ENCODE assay signal across 27 mouse cellular contexts in the genomic region with DNA sequence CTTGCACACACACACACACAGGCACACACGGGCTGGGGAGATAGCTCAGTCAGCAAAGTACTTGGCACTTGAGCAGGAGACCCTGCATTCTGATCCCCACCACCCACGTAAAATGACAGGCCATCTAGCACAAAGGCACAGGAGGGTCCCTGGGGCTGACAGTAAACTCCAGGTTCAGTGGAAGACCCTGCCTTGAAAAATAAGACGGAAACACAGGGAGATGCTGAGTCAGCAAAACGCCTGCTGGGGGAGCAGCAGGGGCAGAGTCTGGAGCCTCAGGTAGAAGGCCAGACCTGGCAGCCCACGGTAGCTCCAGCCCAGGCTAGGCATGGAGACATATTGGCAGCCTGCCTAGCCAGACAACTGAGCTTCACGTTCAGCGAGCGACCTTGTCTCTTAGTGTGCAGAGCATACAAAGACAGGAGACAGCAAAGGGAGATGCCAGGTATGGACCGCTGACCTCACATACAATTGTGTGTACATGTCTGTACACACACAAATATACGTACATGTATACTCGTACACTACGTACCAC. TPM values are rescaled to one million over a fixed set of nuclear protein-coding genes. Genes with fewer than 3 reads are reported as not detected.
DNase-seq lines count a peak whose midpoint lies in the region; ATAC-seq lines count a peak whose summit lies in the region.
"Had no signal": no experiment of that assay in that cellular context is flagged by ENCODE, and none has a peak within 500 bp of the region (broad histone marks: within the 10 kb centered on the region; RNA-seq: fewer than 3 reads in every experiment).

No protein-coding gene starts in this region.

- H3K9me3 ChIP-seq in hindbrain, embryonic 13.5 days: no peaks in the 10 kb centered on the region
- H3K9me3 ChIP-seq in hindbrain, embryonic 10.5 days: no peaks in the 10 kb centered on the region
- H3K9me3 ChIP-seq in midbrain, embryonic 16.5 days (replicated peaks; ENCODE audit: control insufficient read depth, low read length, poor library complexity, severe bottlenecking): no peaks in the 10 kb centered on the region
- H3K9me3 ChIP-seq in midbrain, embryonic 13.5 days: no peaks in the 10 kb centered on the region
- H3K9me3 ChIP-seq: limb, embryonic 15.5 days; liver, embryonic 15.5 days; lung, embryonic 15.5 days; midbrain, embryonic 12.5 days; neural tube, embryonic 12.5 days had no signal

- peak overlapping the region; percentile 44 for H3K27ac ChIP-seq in hindbrain, embryonic 13.5 days
- H3K27ac ChIP-seq in hindbrain, embryonic 10.5 days: no peak overlapping the region
- peak overlapping the region; percentile 23; the same call in 1 of the 2 replicates for H3K27ac ChIP-seq in midbrain, embryonic 16.5 days (ENCODE audit: low read length)
- no peak overlapping the region for H3K27ac ChIP-seq in midbrain, embryonic 13.5 days
- H3K27ac ChIP-seq: kidney, postnatal 0 days; limb, embryonic 15.5 days; liver, embryonic 15.5 days; midbrain, embryonic 12.5 days; neural tube, embryonic 12.5 days; stomach, postnatal 0 days had no signal

- no peak for ATAC-seq in hindbrain, embryonic 13.5 days (ENCODE audit: low FRiP score)
- no peak for ATAC-seq in midbrain, embryonic 16.5 days
- ATAC-seq in midbrain, embryonic 13.5 days: no peak
- ATAC-seq: intestine, embryonic 16.5 days had no signal

- no peaks in the 10 kb centered on the region for H3K36me3 ChIP-seq in hindbrain, embryonic 13.5 days
- H3K36me3 ChIP-seq in hindbrain, embryonic 10.5 days: peaks cover 31% of the 10 kb centered on the region
- H3K36me3 ChIP-seq in midbrain, embryonic 16.5 days (ENCODE audit: control insufficient read depth, insufficient read depth, low read length): no peaks in the 10 kb centered on the region
- no peaks in the 10 kb centered on the region for H3K36me3 ChIP-seq in midbrain, embryonic 13.5 days
- H3K36me3 ChIP-seq: limb, embryonic 15.5 days; liver, embryonic 15.5 days; lung, embryonic 15.5 days; midbrain, embryonic 12.5 days; neural tube, embryonic 12.5 days had no signal

- no peaks in the 10 kb centered on the region for H3K27me3 ChIP-seq in hindbrain, embryonic 13.5 days
- no peaks in the 10 kb centered on the region for H3K27me3 ChIP-seq in hindbrain, embryonic 10.5 days (ENCODE audit: insufficient read depth, poor library complexity, severe bottlenecking)
- no peaks in the 10 kb centered on the region for H3K27me3 ChIP-seq in midbrain, embryonic 16.5 days (ENCODE audit: control insufficient read depth, insufficient read depth, low read depth, low read length)
- no peaks in the 10 kb centered on the region for H3K27me3 ChIP-seq in midbrain, embryonic 13.5 days
- H3K27me3 ChIP-seq: limb, embryonic 15.5 days; liver, embryonic 15.5 days; lung, embryonic 15.5 days; midbrain, embryonic 12.5 days; neural tube, embryonic 12.5 days had no signal

- DNase-seq in cerebellum, postnatal 14 days: peak; percentile 46 to 59
- DNase-seq in cerebellum, postnatal 36 days: no peak
- DNase-seq in hindbrain, embryonic 10.5 days (ENCODE audit: low spot score): no peak
- DNase-seq in brain, adult 2 months (ENCODE audit: low read depth, low spot score): peak; percentile 34
- DNase-seq: adrenal gland, postnatal 25 days; cerebellum, adult 2 months; gastrocnemius, postnatal 36 days; heart, adult 18-20 months; heart, postnatal 36 days; kidney, adult 8-10 months; kidney, postnatal 4 days; right cerebral cortex, postnatal 4 days; thymus, adult 18-20 months; thymus, postnatal 25 days had no signal

- no peak overlapping the region for H3K4me3 ChIP-seq in hindbrain, embryonic 13.5 days
- no peak overlapping the region for H3K4me3 ChIP-seq in hindbrain, embryonic 10.5 days
- H3K4me3 ChIP-seq in midbrain, embryonic 16.5 days (ENCODE audit: low read depth, low read length): no peak overlapping the region
- no peak overlapping the region for H3K4me3 ChIP-seq in midbrain, embryonic 13.5 days (replicated peaks)
- H3K4me3 ChIP-seq: erythroblast, embryonic 14.5 days; limb, embryonic 15.5 days; liver, embryonic 15.5 days; lung, embryonic 15.5 days; midbrain, embryonic 12.5 days; neural tube, embryonic 12.5 days had no signal

- peaks cover 79% of the 10 kb centered on the region for H3K4me1 ChIP-seq in hindbrain, embryonic 13.5 days (replicated peaks)
- peaks cover 63% of the 10 kb centered on the region for H3K4me1 ChIP-seq in hindbrain, embryonic 10.5 days (replicated peaks)
- peaks cover 40% of the 10 kb centered on the region for H3K4me1 ChIP-seq in midbrain, embryonic 16.5 days (ENCODE audit: control insufficient read depth, insufficient read depth, low read length)
- H3K4me1 ChIP-seq in midbrain, embryonic 13.5 days (replicated peaks): peaks cover 66% of the 10 kb centered on the region

- no peak overlapping the region for H3K9ac ChIP-seq in hindbrain, embryonic 13.5 days
- no peak overlapping the region for H3K9ac ChIP-seq in midbrain, embryonic 16.5 days (ENCODE audit: low read depth, low read length)
- no peak overlapping the region for H3K9ac ChIP-seq in midbrain, embryonic 13.5 days (replicated peaks)
- H3K9ac ChIP-seq: limb, embryonic 15.5 days; liver, embryonic 15.5 days; lung, embryonic 15.5 days; midbrain, embryonic 12.5 days; neural tube, embryonic 12.5 days had no signal

- no peak overlapping the region for H3K4me2 ChIP-seq in hindbrain, embryonic 13.5 days
- H3K4me2 ChIP-seq in midbrain, embryonic 16.5 days (ENCODE audit: low read length): no peak overlapping the region
- H3K4me2 ChIP-seq in midbrain, embryonic 13.5 days (replicated peaks): no peak overlapping the region
- H3K4me2 ChIP-seq: heart, embryonic 11.5 days; limb, embryonic 15.5 days; liver, embryonic 15.5 days; lung, embryonic 15.5 days; midbrain, embryonic 12.5 days; neural tube, embryonic 12.5 days had no signal

- WGBS in hindbrain, embryonic 13.5 days: 76% methylated on average over 12 of the region's 12 CpGs
- WGBS in hindbrain, embryonic 10.5 days: 87% methylated on average over 12 of the region's 12 CpGs
- WGBS in midbrain, embryonic 16.5 days: 75% methylated on average over 12 of the region's 12 CpGs
- WGBS in midbrain, embryonic 13.5 days: 85% methylated on average over 12 of the region's 12 CpGs

RNA-seq across cellular contexts. Expression of gene Tbc1d16, which starts 46.4 kb away (rescaled TPM):
- polyA plus RNA-seq in hindbrain, embryonic 13.5 days (2015; fragmentation: Nextera tagmentation; extraction: Ambion mirVana): 57.4 and 61.1 TPM in 2 replicates
- 29.5 and 37.9 TPM in 2 replicates for polyA plus RNA-seq in hindbrain, embryonic 10.5 days (2016; fragmentation: Nextera tagmentation; extraction: Ambion mirVana)
- 47.7 and 56.7 TPM in 2 replicates for polyA plus RNA-seq in midbrain, embryonic 16.5 days (2015; fragmentation: Nextera tagmentation; extraction: Ambion mirVana)
- polyA plus RNA-seq in midbrain, embryonic 13.5 days (2015; fragmentation: Nextera tagmentation; extraction: Ambion mirVana): 50.0 and 53.1 TPM in 2 replicates

RNA-seq across cellular contexts. Expression of gene Ccdc40, which starts 46.4 kb away (rescaled TPM):
- polyA plus RNA-seq in hindbrain, embryonic 13.5 days (2015; fragmentation: Nextera tagmentation; extraction: Ambion mirVana): 14.6 and 18.0 TPM in 2 replicates
- 20.0 and 21.3 TPM in 2 replicates for polyA plus RNA-seq in hindbrain, embryonic 10.5 days (2016; fragmentation: Nextera tagmentation; extraction: Ambion mirVana)
- polyA plus RNA-seq in midbrain, embryonic 16.5 days (2015; fragmentation: Nextera tagmentation; extraction: Ambion mirVana): 18.0 and 20.1 TPM in 2 replicates
- 17.6 and 18.1 TPM in 2 replicates for polyA plus RNA-seq in midbrain, embryonic 13.5 days (2015; fragmentation: Nextera tagmentation; extraction: Ambion mirVana)

Comparison
In these comparisons a context has a peak if more than half of its experiments do, and no peak if none do; other contexts are left out.
1. DNase-seq: peak in cerebellum, postnatal 14 days (2 of 2) and brain, adult 2 months (single experiment); none in cerebellum, postnatal 36 days (0 of 2) and hindbrain, embryonic 10.5 days (single experiment).
2. H3K27ac ChIP-seq: peak in hindbrain, embryonic 13.5 days (single experiment) and midbrain, embryonic 16.5 days (single experiment); none in hindbrain, embryonic 10.5 days (single experiment) and midbrain, embryonic 13.5 days (single experiment).